Mouse (Mus musculus) yolk sac, embryonic 10.5 days (tissue): ENCODE data around the gene Rsph4a.
"Not testable (repeated sequence)": the region's sequence is repeated elsewhere in the genome, so short reads cannot be mapped to it uniquely, and the experiment has no call there.

Experiments used
- DNase-seq: peaks from one replicate; pipeline ENCODE4 v3.0.0-alpha.2; 2017; ENCODE audit warnings: low spot score

Gene Rsph4a

GRCm38 (mm10) chr10:33904530-33905481 lies at the start of gene Rsph4a:
Rsph4a (plus strand) TSS chr10:33905111.
- DNase-seq = peak; percentile 39

GRCm38 (mm10) chr10:33857421-33857820 lies 47.5 kb upstream of the Rsph4a start, which contains the start of gene Sult3a1:
Sult3a1 (plus strand) TSS chr10:33857721.
- no peak for DNase-seq

- no peak for DNase-seq
Observed at GRCm38 (mm10) chr10:33865994-33866393, 38.9 kb upstream of the Rsph4a start.

- DNase-seq = no peak
Observed at GRCm38 (mm10) chr10:33870441-33870840, 34.5 kb upstream of the Rsph4a start.

- DNase-seq = no peak
Observed at GRCm38 (mm10) chr10:33872672-33873398, 32.1 kb upstream of the Rsph4a start.

GRCm38 (mm10) chr10:33882411-33882810 lies 22.5 kb upstream of the Rsph4a start:
- not testable (repeated sequence) for DNase-seq

- not testable (repeated sequence) for DNase-seq
Observed at GRCm38 (mm10) chr10:33901520-33901919, 3.4 kb upstream of the Rsph4a start.

- no peak for DNase-seq
Observed at GRCm38 (mm10) chr10:33905489-33905888, 578 bp downstream of the Rsph4a start.

- no peak for DNase-seq
Observed at GRCm38 (mm10) chr10:33940702-33941101, 35.8 kb downstream of the Rsph4a start.

GRCm38 (mm10) chr10:33945390-33945789 lies 40.5 kb downstream of the Rsph4a start:
- no peak for DNase-seq

- no peak for DNase-seq
Observed at GRCm38 (mm10) chr10:33946336-33946735, 41.4 kb downstream of the Rsph4a start.

GRCm38 (mm10) chr10:33950803-33951583 lies 46.1 kb downstream of the Rsph4a start, which contains the start of gene Zup1:
Zup1 (minus strand) TSS chr10:33951269.
- peak; percentile 80 for DNase-seq

- DNase-seq = no peak
Observed at GRCm38 (mm10) chr10:33952509-33952908, 47.6 kb downstream of the Rsph4a start.
